Mouse (Mus musculus) gastrocnemius, adult 2 months (tissue): ENCODE measurements around the gene Ncoa5. TPM values are rescaled to one million over a fixed set of nuclear protein-coding genes. Genes with fewer than 3 reads are reported as not detected.

Source experiments
- DNase-seq: peaks from one replicate; pipeline ENCODE4 v3.0.0; 2022
- H3K27ac ChIP-seq: fragments of 200-600 bp; 2 replicates; pipeline ENCODE4 v1.8.1; 2022; ENCODE audit warnings: mild to moderate bottlenecking
- H3K4me3 ChIP-seq: fragments of 200-600 bp; 2 replicates; pipeline ENCODE4 v1.8.1; 2022; ENCODE audit warnings: mild to moderate bottlenecking, moderate library complexity
- CTCF ChIP-seq: fragments of 200-600 bp; IDR thresholded peaks from 2 replicates; pipeline ENCODE4 v1.8.1; 2022; ENCODE audit warnings: antibody characterized with exemption, mild to moderate bottlenecking, moderate library complexity
- intact Hi-C: fragments of 180-260 bp; cut with DNase I; formaldehyde crosslinking; loops from one replicate; pipeline ENCODE4 v1.15.1; 2025
- total RNA-seq, 2 experiments: library from RNA; stranded (reverse); gene quantifications; 2 replicates each; pipeline ENCODE4 v1.2.3; 2021

Ncoa5 gene
- total RNA-seq, 2 experiments from 2014 or later: 13.2 to 14.6 TPM

- no peak for DNase-seq
- intact Hi-C loops: no loop called here
- H3K27ac ChIP-seq: no peak overlapping the region
- no peak for TF ChIP-seq CTCF
- no peak overlapping the region for H3K4me3 ChIP-seq
Measured at GRCm38 (mm10) chr2:164972646-164973045, 62.0 kb downstream of the Ncoa5 start.

GRCm38 (mm10) chr2:164970631-164971196 lies 64.0 kb downstream of the Ncoa5 start:
- intact Hi-C loops: no loop called here
- TF ChIP-seq CTCF: no peak
- Histone ChIP-seq H3K27ac (no peak overlapping the region), H3K4me3 (no peak overlapping the region)
- no peak for DNase-seq

GRCm38 (mm10) chr2:164969348-164969781 lies 65.3 kb downstream of the Ncoa5 start:
- intact Hi-C loops: loop anchor here (10.0 kb wide), 1 partner anchor 145 kb away; no protein-coding TSS in a partner anchor
- Histone ChIP-seq H3K27ac (no peak overlapping the region), H3K4me3 (no peak overlapping the region)
- TF ChIP-seq CTCF: no peak
- DNase-seq: no peak

- H3K27ac ChIP-seq: no peak overlapping the region
- no peak overlapping the region for H3K4me3 ChIP-seq
- intact Hi-C loops: loop anchor here (10.0 kb wide), 1 partner anchor 146 kb away; no protein-coding TSS in a partner anchor
- TF ChIP-seq CTCF: no peak
- peak; percentile 75 for DNase-seq
Measured at GRCm38 (mm10) chr2:164968451-164968851, 66.2 kb downstream of the Ncoa5 start.

- TF ChIP-seq CTCF: no peak
- Histone ChIP-seq H3K4me3 (no peak overlapping the region), H3K27ac (no peak overlapping the region)
- no peak for DNase-seq
- intact Hi-C loops: loop anchor here (10.0 kb wide), 1 partner anchor 147 kb away; no protein-coding TSS in a partner anchor
Measured at GRCm38 (mm10) chr2:164967761-164968440, 66.8 kb downstream of the Ncoa5 start.

GRCm38 (mm10) chr2:164967193-164967592 lies 67.5 kb downstream of the Ncoa5 start:
- no peak overlapping the region for H3K4me3 ChIP-seq
- H3K27ac ChIP-seq: no peak overlapping the region
- DNase-seq: no peak
- TF ChIP-seq CTCF: no peak
- intact Hi-C loops: loop anchor here (10.0 kb wide), 1 partner anchor 148 kb away; no protein-coding TSS in a partner anchor

- DNase-seq: no peak
- no peak for TF ChIP-seq CTCF
- intact Hi-C loops: loop anchor here (10.0 kb wide), 1 partner anchor 148 kb away; no protein-coding TSS in a partner anchor
- no peak overlapping the region for H3K4me3 ChIP-seq
- H3K27ac ChIP-seq: no peak overlapping the region
Measured at GRCm38 (mm10) chr2:164966381-164966780, 68.3 kb downstream of the Ncoa5 start.

- no peak for TF ChIP-seq CTCF
- Histone ChIP-seq H3K4me3 (no peak overlapping the region), H3K27ac (no peak overlapping the region)
- intact Hi-C loops: loop anchor here (5.0 to 10.0 kb wide), 2 partner anchors 67 to 150 kb away; partner anchors contain the start of gene Ncoa5
- DNase-seq: no peak
Measured at GRCm38 (mm10) chr2:164964981-164965380, 69.7 kb downstream of the Ncoa5 start.

- DNase-seq: no peak
- intact Hi-C loops: loop anchor here (5.0 to 10.0 kb wide), 2 partner anchors 68 to 150 kb away; partner anchors contain the start of gene Ncoa5
- no peak for TF ChIP-seq CTCF
- no peak overlapping the region for H3K4me3 ChIP-seq
- H3K27ac ChIP-seq: no peak overlapping the region
Measured at GRCm38 (mm10) chr2:164964242-164964894, 70.3 kb downstream of the Ncoa5 start.

GRCm38 (mm10) chr2:164962183-164962580 lies 72.5 kb downstream of the Ncoa5 start:
- no peak for TF ChIP-seq CTCF
- DNase-seq: no peak
- no peak overlapping the region for H3K27ac ChIP-seq
- intact Hi-C loops: loop anchor here (5.0 to 10.0 kb wide), 2 partner anchors 70 to 153 kb away; partner anchors contain the start of gene Ncoa5
- H3K4me3 ChIP-seq: no peak overlapping the region

- intact Hi-C loops: loop anchor here (5.0 to 10.0 kb wide), 2 partner anchors 71 to 153 kb away; partner anchors contain the start of gene Ncoa5
- Histone ChIP-seq H3K4me3 (peak overlapping the region; percentile 73; the same call in 1 of the 2 replicates), H3K27ac (no peak overlapping the region)
- TF ChIP-seq CTCF: peak; percentile 71
- DNase-seq: peak; percentile 63
Measured at GRCm38 (mm10) chr2:164961506-164962182, 73.0 kb downstream of the Ncoa5 start.
